Mouse (Mus musculus) cerebellum, adult 18-20 months (tissue): ENCODE data around the gene Dsp.

Experiments
- DNase-seq, 2 experiments: peaks; one replicate each; pipeline ENCODE4 v3.0.0; 2021

The Dsp gene

GRCm38 (mm10) chr13:38201413-38201812 lies 50.3 kb downstream of the Dsp start:
- DNase-seq = no peak

GRCm38 (mm10) chr13:38204171-38204570 lies 53.1 kb downstream of the Dsp start:
- DNase-seq = no peak

- peak; percentile 89 to 91 for DNase-seq
Observed at GRCm38 (mm10) chr13:38204702-38205482, 53.8 kb downstream of the Dsp start, which contains the start of gene Snrnp48. TSS of gene Snrnp48 (plus strand) at chr13:38204938.

GRCm38 (mm10) chr13:38211122-38211521 lies 60.0 kb downstream of the Dsp start:
- no peak for DNase-seq

- no peak for DNase-seq
Observed at GRCm38 (mm10) chr13:38218686-38219085, 67.6 kb downstream of the Dsp start.

- DNase-seq = no peak
Observed at GRCm38 (mm10) chr13:38220331-38220730, 69.2 kb downstream of the Dsp start.

GRCm38 (mm10) chr13:38230177-38230821 lies 79.2 kb downstream of the Dsp start:
- DNase-seq = no peak

- no peak for DNase-seq
Observed at GRCm38 (mm10) chr13:38232411-38232810, 81.3 kb downstream of the Dsp start.

- no peak for DNase-seq
Observed at GRCm38 (mm10) chr13:38232856-38233625, 81.9 kb downstream of the Dsp start.

- no peak for DNase-seq
Observed at GRCm38 (mm10) chr13:38234651-38235050, 83.6 kb downstream of the Dsp start.

GRCm38 (mm10) chr13:38235370-38235769 lies 84.3 kb downstream of the Dsp start:
- no peak for DNase-seq

GRCm38 (mm10) chr13:38248151-38248550 lies 97.1 kb downstream of the Dsp start:
- no peak for DNase-seq
